Mouse (Mus musculus) CH12.LX (cell line): ENCODE results near the gene Mob3c.

Source experiments
- CHD2 ChIP-seq: IDR thresholded peaks from 2 replicates; pipeline ENCODE4 v1.6.1; 2011; ENCODE audit warnings: low read length, improper control_type of control experiment
- EP300 ChIP-seq: IDR thresholded peaks from 2 replicates; pipeline ENCODE4 v1.6.1; 2011; ENCODE audit warnings: low read length, improper control_type of control experiment
- HCFC1 ChIP-seq: IDR thresholded peaks from 2 replicates; pipeline ENCODE4 v1.6.1; 2012; ENCODE audit warnings: low read depth, mild to moderate bottlenecking, inconsistent platforms, low read length, improper control_type of control experiment
- NELFE ChIP-seq: IDR thresholded peaks from 2 replicates; pipeline ENCODE4 v1.6.1; 2011; ENCODE audit warnings: low read depth, low read length, improper control_type of control experiment
- TCF12 ChIP-seq: IDR thresholded peaks from 2 replicates; pipeline ENCODE4 v1.6.1; 2014; ENCODE audit warnings: low read depth, mild to moderate bottlenecking, inconsistent platforms, low read length, improper control_type of control experiment

DNA sequence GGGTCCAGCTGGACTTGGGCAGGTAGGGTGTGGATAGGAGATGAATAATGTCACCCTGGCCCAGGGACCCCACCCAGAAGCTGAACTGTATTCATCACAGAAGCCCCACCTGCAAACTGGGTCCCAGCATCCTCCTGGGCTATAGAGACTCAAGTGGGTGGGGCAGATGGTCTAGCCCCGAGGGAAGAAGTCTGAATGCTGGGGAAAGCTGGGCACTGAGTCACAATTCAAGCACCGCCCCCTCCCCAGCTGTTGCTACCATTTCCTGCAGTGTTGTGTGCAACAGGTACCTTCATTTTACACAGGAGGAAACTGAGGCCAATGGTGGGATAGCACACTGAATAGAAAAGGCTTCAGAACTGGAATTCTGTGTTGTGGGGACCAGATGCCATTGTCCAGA lies 4.1 kb downstream of the Mob3c start:
- TF ChIP-seq EP300 = no peak
- TF ChIP-seq HCFC1 = no peak
- no peak for TF ChIP-seq CHD2
- no peak for TF ChIP-seq TCF12
- no peak for TF ChIP-seq NELFE
